Mouse (Mus musculus): ENCODE measurements around the gene Lin9.
A peak's percentile ranks its signal among the peaks of the same experiment; 100 is the strongest.

Gene Lin9

DNA sequence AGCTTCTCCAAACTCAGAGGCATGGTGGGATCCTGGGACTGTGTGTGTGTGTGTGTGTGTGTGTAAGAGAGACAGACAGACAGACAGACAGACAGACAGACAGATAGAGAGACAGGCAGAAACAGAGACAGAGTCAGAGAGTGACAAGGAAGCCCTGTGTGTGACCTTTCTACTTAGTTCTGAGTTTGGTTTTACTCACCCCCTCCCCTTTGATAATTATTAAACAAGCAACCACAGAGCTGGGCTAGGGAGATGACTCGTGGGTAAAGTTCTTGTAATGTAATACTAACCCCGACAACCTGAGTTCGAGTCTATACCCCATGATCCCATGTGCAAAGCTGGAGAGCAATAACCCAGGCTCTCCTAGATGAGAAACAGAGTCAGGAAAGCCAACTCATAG is 66.9 kb downstream of the Lin9 start:
- no peak for DNase-seq

- DNase-seq = no peak
Observed at GRCm38 (mm10) chr1:180708935-180709776, 68.2 kb downstream of the Lin9 start.

- no peak for DNase-seq
Observed at GRCm38 (mm10) chr1:180718756-180719155, 77.8 kb downstream of the Lin9 start.

GRCm38 (mm10) chr1:180719483-180719882 is 78.5 kb downstream of the Lin9 start:
- DNase-seq = no peak

DNA sequence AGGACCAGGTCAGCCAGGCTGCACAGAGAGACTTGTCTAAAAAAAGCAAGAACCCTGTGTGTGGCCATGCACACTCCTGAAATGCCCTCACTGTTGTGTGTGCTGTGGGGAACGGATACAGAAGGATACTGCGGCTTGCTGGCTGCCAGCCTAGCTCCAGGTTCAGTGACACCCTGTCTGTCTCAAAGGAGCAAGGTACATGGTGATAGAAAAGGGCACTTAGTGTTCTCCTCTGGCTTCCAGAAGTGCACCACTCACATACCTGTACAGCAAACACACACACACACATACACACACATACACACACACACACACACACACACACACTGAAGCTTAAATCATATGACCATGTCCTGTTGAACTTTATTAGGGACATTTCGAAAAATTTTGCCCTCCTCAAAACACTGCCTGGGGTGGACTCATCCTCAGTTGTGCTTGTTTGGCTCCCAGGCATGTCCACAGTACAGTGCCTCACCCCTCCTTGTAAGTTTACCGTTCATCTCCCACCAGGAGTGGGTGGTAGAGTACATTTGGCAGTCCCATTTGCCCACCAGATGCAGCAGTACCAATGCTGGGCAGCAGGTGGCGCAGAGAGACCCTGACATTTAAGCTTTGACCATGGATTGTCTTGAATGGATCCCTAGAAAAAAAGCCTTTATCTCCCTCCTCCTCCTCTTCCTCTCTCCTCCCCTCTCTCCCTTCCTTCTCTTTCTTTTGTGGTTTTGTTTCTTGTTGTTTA is 79.2 kb downstream of the Lin9 start:
- DNase-seq = peak; percentile 85

DNA sequence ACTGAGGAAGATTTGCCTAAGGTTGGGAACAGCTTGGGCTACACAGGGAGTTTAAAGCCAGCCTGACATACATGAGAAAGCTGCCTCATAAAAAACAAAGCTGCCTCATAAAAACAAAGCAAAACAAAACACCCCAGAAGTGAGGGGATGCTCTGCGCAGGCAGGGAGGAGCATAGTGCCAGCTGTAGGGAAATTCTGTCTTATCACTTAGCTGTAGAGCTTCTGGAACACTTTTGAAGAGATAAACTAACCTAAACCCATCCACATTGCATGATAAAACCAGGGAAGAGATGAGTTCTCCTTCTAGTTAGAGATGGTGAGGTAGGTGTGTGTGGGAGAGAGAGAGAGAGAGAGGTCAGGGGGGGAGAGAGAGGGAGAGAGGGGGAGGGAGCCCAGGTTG is 81.7 kb downstream of the Lin9 start:
- no peak for DNase-seq

- no peak for DNase-seq
Observed at GRCm38 (mm10) chr1:180723701-180724238, 82.8 kb downstream of the Lin9 start.

DNA sequence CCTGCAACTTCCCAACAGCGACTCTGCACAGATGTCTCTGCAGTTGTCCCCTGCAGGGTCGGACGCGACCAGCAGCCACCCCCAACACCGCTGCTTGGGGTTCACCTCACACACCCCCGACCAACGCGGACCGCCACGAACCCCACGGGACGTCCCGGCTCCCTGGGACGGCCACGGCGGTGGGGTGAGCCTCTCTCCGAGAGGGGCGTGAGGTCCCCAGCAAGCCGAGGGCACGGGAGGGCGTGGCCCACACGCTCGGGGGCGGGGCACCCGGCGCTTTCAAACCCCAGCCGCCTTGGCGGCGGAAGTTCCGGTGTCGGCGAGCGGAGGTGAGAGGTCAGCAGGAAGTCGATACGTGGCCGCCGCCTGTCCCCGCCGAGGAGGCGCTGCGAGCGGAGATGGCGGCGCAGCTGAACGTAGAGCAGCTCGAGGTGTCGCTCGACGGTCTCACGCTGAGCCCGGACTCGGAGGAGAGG is 84.8 kb downstream of the Lin9 start, which contains the start of gene Acbd3:
Gene Acbd3, plus strand, starts transcription at position 340 of the 476 bp plus-strand sequence.
- peak; percentile 86 for DNase-seq

DNA sequence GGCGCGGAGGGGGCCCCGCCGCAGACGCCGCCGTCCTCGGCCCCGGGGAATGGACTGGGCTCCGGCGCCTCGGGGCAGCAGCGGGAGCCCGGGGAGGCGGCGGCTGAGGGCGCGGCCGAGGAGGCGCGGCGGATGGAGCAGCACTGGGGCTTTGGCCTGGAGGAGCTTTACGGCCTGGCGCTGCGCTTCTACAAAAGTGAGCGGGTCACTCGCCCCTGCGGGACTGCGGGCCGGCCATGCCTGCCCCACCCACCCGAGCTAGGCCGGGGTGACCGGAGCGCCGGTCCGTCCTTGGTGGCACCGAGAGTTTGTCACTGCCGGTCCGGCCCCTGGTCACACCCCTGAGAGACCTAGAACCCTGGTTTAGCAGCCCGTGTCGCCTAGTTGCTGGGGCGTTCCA is 85.2 kb downstream of the Lin9 start:
- DNase-seq = no peak

- no peak for DNase-seq
Observed at GRCm38 (mm10) chr1:180729231-180729630, 88.3 kb downstream of the Lin9 start.
